Mouse (Mus musculus) stomach, postnatal 0 days (tissue): ENCODE measurements around the gene Sult4a1. TPM values are rescaled to one million over a fixed set of nuclear protein-coding genes. Genes with fewer than 3 reads are reported as not detected.

Source experiments
- ATAC-seq: fragments of 200-750 bp; cut with Nextera tagmentation; 2 replicates; pipeline ENCODE4 v1.8.0; 2017; ENCODE audit not compliant: low FRiP score, low TSS enrichment
- DNase-seq: peaks from one replicate; pipeline ENCODE4 v3.0.0-alpha.2; 2016; ENCODE audit warnings: low spot score
- H3K27ac ChIP-seq: fragments of 300-500 bp; sonication (generic); replicated peaks from 2 replicates; pipeline ENCODE4 v1.5.1; 2014; ENCODE audit warnings: mild to moderate bottlenecking, control low read depth
- H3K27me3 ChIP-seq: fragments of 300-500 bp; sonication (generic); 2 replicates; pipeline ENCODE4 v1.6.1; 2014; ENCODE audit warnings: low read length; ENCODE audit not compliant: control insufficient read depth, insufficient read depth
- H3K36me3 ChIP-seq: fragments of 300-500 bp; sonication (generic); 2 replicates; pipeline ENCODE4 v1.6.1; 2014; ENCODE audit warnings: low read length, mixed read lengths; ENCODE audit not compliant: control insufficient read depth, insufficient read depth
- H3K4me1 ChIP-seq: fragments of 300-500 bp; sonication (generic); replicated peaks from 2 replicates; pipeline ENCODE4 v1.6.1; 2014; ENCODE audit warnings: antibody characterized with exemption; ENCODE audit not compliant: control insufficient read depth, insufficient read depth
- H3K4me2 ChIP-seq: fragments of 300-500 bp; sonication (generic); replicated peaks from 2 replicates; pipeline ENCODE4 v1.6.1; 2014; ENCODE audit warnings: low read depth, mild to moderate bottlenecking, control low read depth, moderate library complexity
- H3K4me3 ChIP-seq: fragments of 300-500 bp; sonication (generic); 2 replicates; pipeline ENCODE4 v1.5.1; 2014; ENCODE audit warnings: low read depth, low read length, control low read depth
- H3K9ac ChIP-seq: fragments of 300-500 bp; sonication (generic); 2 replicates; pipeline ENCODE4 v1.6.1; 2014; ENCODE audit warnings: mild to moderate bottlenecking, low read length, control low read depth, mixed read lengths
- H3K9me3 ChIP-seq: fragments of 300-500 bp; sonication (generic); 2 replicates; pipeline ENCODE4 v1.6.1; 2016; ENCODE audit warnings: low read length; ENCODE audit not compliant: control insufficient read depth
- CTCF ChIP-seq: IDR thresholded peaks from 2 replicates; pipeline ENCODE4 v1.5.1; 2016; ENCODE audit warnings: antibody characterized with exemption, low read depth, mild to moderate bottlenecking, moderate library complexity
- EP300 ChIP-seq: optimal IDR thresholded peaks from 2 replicates; pipeline ENCODE3; 2016; ENCODE audit warnings: antibody characterized with exemption
- WGBS: fragments of 180-500 bp; shearing (Covaris S2); extraction: QIAGEN DNeasy Blood & Tissue Kit; methylation state at CpG from one replicate; pipeline ENCODE4 v1.1.7; 2014; 5-methylcytosine and 5-hydroxymethylcytosine counted together
- polyA plus RNA-seq: library from polyadenylated mRNA; unstranded; fragments of >200 nt; fragmentation: Nextera tagmentation; extraction: Ambion mirVana; gene quantifications from 2 replicates; pipeline ENCODE4 v1.2.1, GENCODE M21; 2015

Gene Sult4a1
- polyA plus RNA-seq, 1 experiment from 2014 or later = 4.0 TPM

DNA sequence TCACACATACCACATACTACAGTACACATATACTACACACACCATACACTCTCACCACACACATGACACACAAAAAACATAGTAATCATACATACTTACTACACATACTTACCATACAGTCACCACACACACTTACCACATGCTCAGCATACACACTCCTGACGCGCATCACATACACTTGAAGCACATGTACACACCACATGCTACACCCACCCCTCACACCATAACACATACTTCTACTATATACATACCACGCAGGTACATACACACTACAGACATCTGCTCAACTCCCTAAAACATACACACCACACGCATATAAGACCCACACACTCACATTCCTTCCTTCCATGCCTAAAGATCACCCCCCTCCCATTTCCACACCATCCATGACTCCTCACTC, 52.3 kb downstream of the Sult4a1 start:
- TF ChIP-seq EP300 (no peak), CTCF (no peak)
- 89% methylated on average over 4 of the region's 4 CpGs for WGBS
- no peak for ATAC-seq

DNA sequence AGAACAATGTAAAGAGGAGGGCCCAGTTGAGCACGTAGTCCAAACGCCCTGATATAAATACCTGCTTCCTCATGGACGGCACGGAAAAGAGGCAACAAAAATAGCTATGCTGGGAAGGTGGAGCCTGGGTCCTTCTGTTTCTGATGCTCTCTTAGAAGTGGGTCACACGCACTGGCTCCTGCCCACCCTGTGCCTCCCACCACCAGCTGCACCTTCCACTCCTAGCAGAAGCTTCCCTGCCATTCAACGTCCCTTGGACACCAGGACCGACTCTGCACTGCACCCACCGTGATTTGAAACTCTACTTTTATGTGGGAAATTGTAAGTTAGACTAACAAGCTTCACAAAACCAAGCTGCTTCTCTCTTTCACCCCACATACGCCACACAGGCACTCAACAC, 53.2 kb downstream of the Sult4a1 start:
- Histone ChIP-seq H3K27ac (no peak overlapping the region), H3K4me3 (no peak overlapping the region), H3K4me2 (no peak overlapping the region), H3K4me1 (no peaks in the 10 kb centered on the region), H3K27me3 (no peaks in the 10 kb centered on the region), H3K9me3 (no peaks in the 10 kb centered on the region), H3K9ac (no peak overlapping the region), H3K36me3 (no peaks in the 10 kb centered on the region)
- DNase-seq = no peak
- no peak for ATAC-seq
- 78% methylated on average over 9 of the region's 9 CpGs for WGBS
- no peak for TF ChIP-seq EP300
- TF ChIP-seq CTCF = no peak

More for the DNA sequence above, 52.3 kb downstream of the Sult4a1 start:
- Histone ChIP-seq H3K4me3 (no peak overlapping the region), H3K36me3 (no peaks in the 10 kb centered on the region), H3K27ac (no peak overlapping the region), H3K4me2 (no peak overlapping the region), H3K9ac (no peak overlapping the region), H3K27me3 (no peaks in the 10 kb centered on the region), H3K9me3 (no peaks in the 10 kb centered on the region), H3K4me1 (no peaks in the 10 kb centered on the region)
- no peak for DNase-seq

DNA sequence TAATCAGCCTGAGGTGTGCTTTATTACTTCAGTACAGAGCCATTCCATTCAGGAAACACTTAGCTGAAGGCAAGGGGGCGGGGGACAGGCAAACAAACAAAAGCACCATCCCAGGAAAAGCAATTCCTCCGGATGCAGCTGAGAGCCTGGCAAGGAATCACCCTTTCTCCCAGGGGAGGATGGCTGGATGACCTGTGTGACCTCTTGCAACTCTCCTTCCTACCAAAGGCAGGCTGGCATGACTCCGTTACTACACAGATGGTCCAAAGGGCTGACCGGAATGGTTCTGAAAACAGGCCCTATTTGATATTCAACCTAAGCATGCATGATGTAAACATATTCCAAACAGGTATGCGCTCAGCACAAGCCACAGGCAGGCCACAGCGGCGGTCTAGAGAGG, 56.0 kb downstream of the Sult4a1 start:
- no peak overlapping the region for H3K4me3 ChIP-seq
- H3K9me3 ChIP-seq = no peaks in the 10 kb centered on the region
- no peak for DNase-seq
- no peak overlapping the region for H3K9ac ChIP-seq
- H3K27ac ChIP-seq = no peak overlapping the region
- H3K27me3 ChIP-seq = no peaks in the 10 kb centered on the region
- H3K4me1 ChIP-seq = no peaks in the 10 kb centered on the region
- H3K36me3 ChIP-seq = no peaks in the 10 kb centered on the region
- 63% methylated on average over 7 of the region's 7 CpGs for WGBS
- no peak overlapping the region for H3K4me2 ChIP-seq
- TF ChIP-seq CTCF = no peak
- TF ChIP-seq EP300 = no peak
- ATAC-seq = no peak

DNA sequence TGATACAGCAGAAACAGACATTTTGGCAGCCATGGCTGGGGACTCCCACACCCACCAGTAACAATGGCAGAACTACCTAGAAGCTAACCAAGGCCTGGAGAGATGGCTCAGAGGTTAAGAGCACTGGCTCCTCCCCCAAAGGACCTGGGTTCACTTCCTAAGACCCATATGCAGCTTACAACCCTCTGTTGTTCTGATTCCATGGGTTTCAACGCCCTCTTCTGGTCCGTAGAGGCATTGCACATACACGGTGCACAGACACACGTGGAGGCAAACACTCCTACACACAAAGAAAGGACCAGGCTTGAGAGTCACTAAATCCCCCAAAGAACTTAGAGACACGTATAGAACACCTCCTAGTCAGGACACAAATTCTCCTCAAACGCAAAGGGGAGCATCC, 60.0 kb downstream of the Sult4a1 start:
- no peak overlapping the region for H3K27ac ChIP-seq
- H3K4me3 ChIP-seq = no peak overlapping the region
- H3K9ac ChIP-seq = no peak overlapping the region
- no peak for DNase-seq
- H3K4me1 ChIP-seq = no peaks in the 10 kb centered on the region
- no peak for TF ChIP-seq CTCF
- TF ChIP-seq EP300 = no peak
- H3K36me3 ChIP-seq = no peaks in the 10 kb centered on the region
- H3K4me2 ChIP-seq = no peak overlapping the region
- WGBS = 90% methylated on average over 6 of the region's 6 CpGs
- no peak for ATAC-seq
- no peaks in the 10 kb centered on the region for H3K9me3 ChIP-seq
- H3K27me3 ChIP-seq = no peaks in the 10 kb centered on the region

DNA sequence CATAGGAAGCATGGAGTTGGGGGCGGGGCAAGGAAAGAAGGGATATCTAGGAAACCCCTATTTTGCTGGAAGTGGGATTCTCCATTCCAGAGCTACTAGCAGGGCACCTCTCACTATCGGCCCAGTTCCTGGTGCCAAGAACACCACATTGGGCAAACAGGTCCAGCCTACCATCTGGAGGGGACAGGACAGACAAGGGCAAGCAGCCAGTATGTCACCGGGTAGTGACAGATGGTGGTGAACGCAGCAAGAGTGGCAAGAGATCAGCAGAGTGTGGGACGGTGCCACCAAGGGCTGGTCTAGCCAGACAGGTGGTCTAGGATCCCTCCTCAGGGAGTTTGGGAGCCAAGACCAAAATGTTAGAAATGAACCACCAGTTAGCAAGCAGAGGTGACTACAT, 68.5 kb downstream of the Sult4a1 start:
- DNase-seq (no peak), ATAC-seq (no peak)
- no peak overlapping the region for H3K4me2 ChIP-seq
- H3K27me3 ChIP-seq = no peaks in the 10 kb centered on the region
- WGBS = 86% methylated on average over 5 of the region's 5 CpGs
- H3K27ac ChIP-seq = no peak overlapping the region
- no peaks in the 10 kb centered on the region for H3K4me1 ChIP-seq
- no peak overlapping the region for H3K4me3 ChIP-seq
- no peaks in the 10 kb centered on the region for H3K9me3 ChIP-seq
- TF ChIP-seq EP300 (no peak), CTCF (no peak)
- no peaks in the 10 kb centered on the region for H3K36me3 ChIP-seq
- H3K9ac ChIP-seq = no peak overlapping the region

Other genes with a start within 250 kb of the Sult4a1 start
- gene Efcab6, start 40.4 kb downstream of the Sult4a1 start, polyA plus RNA-seq = 0.07 and 0.22 TPM in 2 replicates
- not detected in 2 replicates for gene Pnpla5, start 17.4 kb upstream of the Sult4a1 start, polyA plus RNA-seq
- 3.0 and 4.1 TPM in 2 replicates for gene Pnpla3, start 62.1 kb upstream of the Sult4a1 start, polyA plus RNA-seq
- 92.3 and 97.4 TPM in 2 replicates for gene Samm50, start 86.5 kb upstream of the Sult4a1 start, polyA plus RNA-seq
- gene Parvb, start 126.3 kb upstream of the Sult4a1 start, polyA plus RNA-seq = 1.1 and 1.4 TPM in 2 replicates
- gene Parvg, start 218.3 kb upstream of the Sult4a1 start, polyA plus RNA-seq = 1.3 TPM in 2 replicates